Mouse (Mus musculus) heart, postnatal 0 days (tissue): ENCODE data around the gene Ldlr.
A peak's percentile ranks its signal among the peaks of the same experiment; 100 is the strongest.

Experiments
- CTCF ChIP-seq: IDR thresholded peaks from 2 replicates; pipeline ENCODE4 v1.5.1; 2016; ENCODE audit warnings: antibody characterized with exemption, control low read depth, low read depth
- EP300 ChIP-seq: IDR thresholded peaks from 2 replicates; pipeline ENCODE4 v1.6.1; 2016; ENCODE audit warnings: antibody characterized with exemption, low read depth

GRCm38 (mm10) chr9:21764084-21764999 lies 41.1 kb downstream of the Ldlr start:
- TF ChIP-seq EP300, result no peak
- 0 out of 2 replicates have a peak, but pooled peaks have one; percentile 2 for TF ChIP-seq CTCF
